Mouse (Mus musculus): ENCODE measurements around the gene Fam174a.
A peak's percentile ranks its signal among the peaks of the same experiment; 100 is the strongest.

Gene Fam174a

GRCm38 (mm10) chr1:95313393-95314228, at the start of gene Fam174a:
Fam174a (plus strand) TSS chr1:95313623.
- peak; percentile 90 to 92 for DNase-seq (ENCODE audit: low spot score in 2 of 2)

DNA sequence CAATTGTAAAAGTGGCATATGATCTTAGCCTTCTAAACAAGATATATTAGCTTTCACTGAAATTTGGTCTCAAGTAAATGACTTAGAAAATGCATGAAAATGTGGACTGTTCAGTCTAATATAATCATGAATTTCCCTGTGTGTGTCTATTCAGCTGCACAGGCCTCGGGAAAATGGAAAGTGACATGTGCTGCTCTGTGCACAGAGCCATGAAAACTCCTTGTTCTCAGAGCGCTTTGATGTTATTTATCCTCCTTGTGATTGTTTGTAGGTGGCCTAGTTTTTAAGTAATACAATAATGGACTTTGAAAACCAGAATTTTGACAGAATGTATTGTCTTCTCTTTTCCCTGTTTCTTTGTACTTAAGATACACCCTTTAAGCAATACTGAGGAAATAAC, 49.6 kb upstream of the Fam174a start:
- no peak for DNase-seq (ENCODE audit: low spot score in 2 of 2)

DNA sequence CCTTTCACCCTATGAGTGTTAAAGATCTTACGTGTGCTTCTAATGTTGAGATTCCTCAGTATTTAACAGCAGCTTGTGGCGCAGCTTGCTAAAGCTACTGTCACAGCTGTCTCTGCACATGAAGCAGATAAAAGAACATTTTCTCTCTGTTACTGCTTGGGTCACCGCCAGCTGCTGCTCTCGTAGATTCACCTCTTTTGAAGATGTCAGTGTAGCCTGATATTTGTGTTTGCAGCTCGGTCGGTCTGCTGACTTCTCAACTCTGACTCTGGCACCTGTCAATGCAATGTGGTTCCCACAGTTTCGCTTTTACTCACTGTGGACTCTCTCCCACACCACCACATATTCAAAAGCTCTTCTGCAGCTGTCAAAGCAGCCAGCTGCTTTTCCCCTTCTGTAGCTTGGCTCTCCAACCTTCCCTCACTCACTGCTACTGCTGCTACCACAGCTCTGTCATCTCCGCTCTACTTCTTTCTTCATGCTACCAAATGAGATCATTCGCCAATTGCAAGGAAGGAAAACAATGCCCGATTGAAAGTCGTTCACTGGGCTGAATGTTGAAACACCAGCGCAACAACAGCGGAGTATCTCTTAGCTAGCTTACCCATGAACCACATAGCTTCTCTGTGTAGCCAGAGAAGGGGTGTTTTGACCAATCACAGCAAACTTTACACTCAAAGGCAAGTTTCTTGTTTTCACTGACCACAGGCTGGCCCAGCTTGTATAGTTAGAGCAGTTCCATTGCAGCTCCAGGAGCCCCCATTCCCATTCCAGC, 45.3 kb upstream of the Fam174a start:
- peak; percentile 39 to 47 for DNase-seq (ENCODE audit: low spot score in 2 of 2)

DNA sequence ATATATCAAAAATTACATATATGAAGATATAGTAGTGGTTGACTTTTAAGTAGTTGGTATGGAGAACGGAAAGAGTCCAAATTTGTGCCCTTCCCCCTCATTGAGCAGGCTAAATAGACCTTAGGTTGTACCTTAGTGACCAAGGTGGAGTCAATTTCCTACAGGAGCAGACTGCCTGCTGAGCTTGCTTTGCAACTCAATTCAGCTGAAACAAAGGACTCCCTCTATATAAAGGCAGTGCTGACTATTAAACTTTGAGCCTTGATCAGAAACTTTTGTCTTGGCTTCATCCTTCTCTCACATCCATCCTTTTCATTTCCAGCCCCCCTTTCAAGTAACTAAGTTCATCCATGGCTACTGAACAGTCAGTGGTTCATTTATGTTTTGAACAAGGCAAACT, 40.1 kb upstream of the Fam174a start:
- DNase-seq (ENCODE audit: low spot score in 2 of 2): no peak

GRCm38 (mm10) chr1:95308324-95308723, 5.1 kb upstream of the Fam174a start:
- DNase-seq (ENCODE audit: low spot score in 2 of 2): no peak

DNA sequence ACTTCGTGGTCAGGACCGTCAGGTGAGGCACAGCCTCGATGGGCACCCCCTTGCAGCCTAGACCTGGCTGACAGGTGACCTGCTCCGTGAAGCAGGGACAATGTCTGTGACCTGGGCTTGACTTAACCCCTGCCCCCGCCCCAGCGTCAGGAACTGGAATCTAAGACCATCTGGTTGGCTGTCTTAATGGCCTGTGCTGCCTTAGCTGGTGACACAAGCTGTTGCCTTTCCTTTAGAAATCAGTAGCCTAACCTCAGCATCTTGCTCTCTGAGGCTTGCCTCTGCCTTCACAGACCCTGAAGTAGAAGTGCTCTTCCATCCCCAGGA, 769 bp downstream of the Fam174a start:
- DNase-seq (ENCODE audit: low spot score in 2 of 2): no peak

DNA sequence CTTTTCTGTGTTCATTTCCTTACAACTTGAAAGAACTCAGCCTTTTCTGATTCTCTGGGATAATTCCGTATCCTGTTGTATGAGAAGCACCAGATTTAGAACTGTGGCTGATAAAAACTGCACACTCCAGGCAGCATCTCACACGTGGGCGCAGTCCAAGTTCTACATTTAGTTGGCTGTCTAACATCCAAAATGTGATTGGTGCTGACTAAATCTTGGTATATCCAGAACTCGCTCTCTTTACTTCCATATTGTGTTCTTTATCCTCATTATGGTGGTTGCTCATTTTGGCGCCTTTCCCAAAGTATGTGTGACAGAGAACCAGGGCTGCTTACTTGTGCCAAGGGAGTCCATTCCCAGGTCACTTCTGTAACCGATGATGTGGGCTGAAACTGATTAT, 2.6 kb downstream of the Fam174a start:
- DNase-seq (ENCODE audit: low spot score in 2 of 2): no peak

GRCm38 (mm10) chr1:95322219-95322618, 8.8 kb downstream of the Fam174a start:
- DNase-seq (ENCODE audit: low spot score in 2 of 2): no peak

GRCm38 (mm10) chr1:95323004-95323403, 9.6 kb downstream of the Fam174a start:
- no peak for DNase-seq (ENCODE audit: low spot score in 2 of 2)

DNA sequence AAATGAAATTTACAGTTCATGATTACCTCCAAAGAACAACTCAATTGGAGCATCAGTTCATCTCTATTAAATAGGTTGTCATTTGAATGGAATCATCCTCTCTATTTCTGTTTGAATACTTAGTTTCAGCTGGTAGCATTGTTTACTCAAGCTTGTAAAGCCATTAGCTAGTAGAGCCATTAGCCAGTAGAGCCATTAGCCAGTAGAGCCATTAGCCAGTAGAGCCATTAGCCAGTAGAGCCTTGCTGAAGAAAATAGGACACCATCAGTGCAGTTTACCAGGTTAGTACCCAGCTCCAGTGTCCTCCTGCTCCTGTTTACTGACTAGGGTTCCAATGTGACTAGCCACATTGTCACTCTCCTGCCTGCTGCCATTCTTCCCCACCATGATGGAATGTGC, 13.4 kb downstream of the Fam174a start:
- no peak for DNase-seq (ENCODE audit: low spot score in 2 of 2)

DNA sequence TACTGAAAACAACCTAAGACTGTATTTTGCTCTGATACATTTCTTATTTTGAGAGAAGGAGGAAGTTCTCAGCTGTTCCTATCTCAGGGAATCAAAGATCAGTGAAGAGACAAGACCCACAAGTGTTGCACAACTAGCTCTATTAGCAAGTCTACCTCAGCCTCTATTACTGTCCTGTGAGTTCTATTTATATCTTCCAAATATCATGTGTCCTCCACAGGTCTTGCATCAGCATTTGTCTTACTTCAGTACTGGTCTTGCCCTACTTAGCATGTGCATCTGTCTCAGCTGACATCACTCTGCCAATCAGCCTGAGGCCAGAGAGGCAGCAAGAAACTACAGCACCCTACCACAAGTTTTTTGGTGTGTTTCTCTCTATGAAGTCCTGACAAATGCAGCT, 26.2 kb downstream of the Fam174a start:
- no peak for DNase-seq (ENCODE audit: low spot score in 2 of 2)

DNA sequence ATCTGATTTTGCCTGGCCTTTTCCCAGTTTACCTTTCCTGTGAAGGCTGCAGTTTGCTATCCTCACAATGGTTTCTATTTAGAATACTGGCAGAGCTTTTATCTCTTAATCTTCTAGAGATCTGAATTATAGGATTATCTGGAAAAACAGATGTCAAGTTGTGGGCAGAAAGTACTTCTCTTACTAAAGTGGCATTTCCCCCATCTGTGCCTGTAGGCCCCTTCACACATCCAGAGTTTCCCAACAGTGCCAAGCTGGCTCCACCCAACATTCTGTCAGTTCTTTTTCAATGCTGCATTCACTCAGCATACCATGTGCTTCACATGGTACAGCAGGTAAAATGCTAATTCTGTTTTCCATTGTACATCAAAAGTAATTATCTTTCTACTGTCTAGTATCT, 28.8 kb downstream of the Fam174a start:
- DNase-seq (ENCODE audit: low spot score in 2 of 2): no peak

DNA sequence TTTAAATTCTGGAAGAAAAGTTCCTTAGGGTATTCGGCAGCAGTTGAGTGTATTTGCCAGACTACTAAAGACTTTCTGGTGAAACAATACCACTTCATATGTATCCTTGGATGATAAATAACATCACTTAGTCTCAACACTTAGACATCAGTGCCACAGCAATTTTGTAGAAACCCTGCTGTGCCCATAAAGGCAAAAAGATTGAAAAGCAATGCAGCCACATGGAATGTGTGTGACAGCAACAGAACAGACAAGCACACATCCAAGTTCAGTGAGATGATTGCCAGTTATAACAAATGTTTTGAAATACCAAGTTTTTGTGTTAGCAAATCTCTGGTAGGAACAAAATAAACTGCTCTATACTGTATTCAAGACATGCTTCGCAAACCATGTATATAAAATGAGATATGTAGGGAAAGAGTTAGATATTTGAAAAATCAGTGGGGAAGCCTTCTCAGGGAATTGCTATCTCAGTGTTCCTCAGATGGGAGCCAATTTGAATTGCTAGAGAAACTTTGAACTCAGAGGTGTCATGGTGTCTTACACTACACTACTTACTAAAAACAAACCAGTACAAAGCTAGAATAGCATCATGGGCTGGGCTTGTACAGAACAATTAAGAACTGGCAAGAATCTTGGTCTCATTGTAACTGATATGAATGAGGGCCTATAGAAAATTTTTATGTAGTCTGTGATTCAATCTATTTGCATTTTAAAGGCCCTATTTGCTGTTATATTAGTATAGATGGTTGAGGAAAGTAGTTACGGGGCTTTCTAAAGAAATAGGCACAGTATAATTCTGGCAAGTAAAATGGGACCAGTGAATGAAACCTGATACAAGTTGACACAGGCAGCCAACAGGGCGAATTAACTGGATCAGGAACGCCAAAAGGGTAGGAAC, 30.4 kb downstream of the Fam174a start:
- DNase-seq (ENCODE audit: low spot score in 2 of 2): no peak

DNA sequence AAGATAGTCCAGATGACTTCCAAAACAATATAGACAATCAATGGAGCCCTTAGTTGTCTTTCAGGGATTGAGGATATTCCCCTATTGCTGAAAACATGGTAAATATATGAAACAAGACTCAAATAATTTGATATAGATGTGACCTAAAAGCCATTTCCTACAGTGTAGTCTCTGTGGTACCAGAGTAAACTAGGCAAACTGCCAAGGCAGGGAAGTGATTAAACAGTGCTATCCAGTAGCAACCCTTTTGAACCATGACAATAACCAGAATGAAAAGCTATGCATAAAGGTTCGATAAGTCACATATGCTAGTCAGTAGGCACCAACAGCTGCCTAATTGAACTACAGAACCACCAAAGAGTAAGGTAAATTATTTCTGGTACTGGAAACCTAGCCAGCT, 40.7 kb downstream of the Fam174a start:
- no peak for DNase-seq (ENCODE audit: low spot score in 2 of 2)

- no peak for DNase-seq (ENCODE audit: low spot score in 2 of 2)
Observed at GRCm38 (mm10) chr1:95356904-95357303, 43.5 kb downstream of the Fam174a start.

DNA sequence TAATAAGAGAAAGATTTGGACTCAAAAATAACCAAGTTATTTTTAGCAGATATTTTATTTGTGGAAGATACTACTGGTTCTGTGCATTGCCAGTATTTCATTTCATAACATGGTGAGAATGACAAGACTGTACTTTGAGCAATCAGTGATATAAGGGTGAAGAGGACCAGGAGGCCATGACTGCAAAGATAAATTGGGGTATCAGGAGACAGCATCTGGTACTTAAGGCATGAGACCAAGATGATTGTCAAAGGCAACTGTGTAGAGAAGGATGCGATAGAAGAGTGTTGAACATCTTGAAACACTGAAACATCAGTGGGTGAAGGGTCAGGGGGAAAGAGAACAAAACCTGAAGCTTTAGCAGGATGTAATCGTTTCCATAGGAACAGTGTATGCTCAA, 50.3 kb downstream of the Fam174a start:
- no peak for DNase-seq (ENCODE audit: low spot score in 2 of 2)

DNA sequence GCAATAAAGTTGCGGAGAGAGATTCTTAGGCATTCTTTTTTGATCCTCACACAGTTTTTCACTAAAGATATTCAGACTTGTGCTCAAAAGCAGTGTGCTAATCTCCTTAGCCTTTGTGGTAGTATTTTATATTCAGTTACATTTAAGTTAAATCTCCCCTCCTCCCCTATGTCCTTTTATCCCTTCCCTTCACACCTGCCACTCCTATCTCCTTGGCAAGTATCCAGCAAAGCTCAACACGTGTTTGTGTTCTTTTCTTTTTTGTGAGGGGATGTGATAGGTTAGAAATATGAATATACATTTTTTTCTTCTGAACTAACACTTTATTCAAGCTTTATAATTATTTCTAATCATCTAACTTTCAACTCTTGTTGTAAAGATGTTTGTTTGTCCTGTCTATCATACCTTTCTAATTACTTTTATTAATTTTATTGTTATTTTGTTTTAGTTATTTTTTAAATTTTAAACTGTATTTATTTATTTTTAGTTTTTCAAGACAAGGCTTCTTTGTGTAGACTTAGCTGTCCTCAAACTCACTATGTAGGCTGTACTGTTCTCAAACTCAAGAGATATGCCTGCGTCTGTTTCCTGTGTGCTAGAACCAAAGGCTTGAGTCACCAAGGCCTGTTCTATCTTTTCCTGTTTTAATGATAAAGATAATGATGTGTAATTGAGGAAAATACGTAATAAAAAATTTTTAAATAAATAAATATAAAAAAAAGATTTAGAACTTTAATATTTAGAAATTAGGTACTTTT, 53.4 kb downstream of the Fam174a start:
- DNase-seq (ENCODE audit: low spot score in 2 of 2): no peak

DNA sequence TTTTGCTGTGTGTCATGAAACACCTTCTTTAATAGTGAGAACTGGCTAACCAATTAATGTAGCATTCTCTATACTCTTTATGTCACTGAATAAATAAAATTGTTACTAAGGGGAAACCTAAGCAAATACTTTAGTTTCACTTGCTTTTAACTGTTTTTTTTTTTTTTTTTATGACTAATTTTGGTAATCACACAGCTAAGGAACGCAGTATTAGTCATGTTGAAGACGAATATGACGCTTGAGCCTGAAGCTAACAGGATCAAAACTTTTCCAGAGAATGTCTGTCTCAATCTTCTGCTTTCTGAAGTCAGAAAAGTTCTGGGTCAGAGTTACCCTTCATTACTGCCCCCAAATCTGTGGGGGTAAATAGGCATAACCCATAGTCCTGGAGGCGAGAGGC, 54.3 kb downstream of the Fam174a start:
- DNase-seq (ENCODE audit: low spot score in 2 of 2): no peak

GRCm38 (mm10) chr1:95375443-95375842, 62.0 kb downstream of the Fam174a start:
- DNase-seq (ENCODE audit: low spot score in 2 of 2): no peak

DNA sequence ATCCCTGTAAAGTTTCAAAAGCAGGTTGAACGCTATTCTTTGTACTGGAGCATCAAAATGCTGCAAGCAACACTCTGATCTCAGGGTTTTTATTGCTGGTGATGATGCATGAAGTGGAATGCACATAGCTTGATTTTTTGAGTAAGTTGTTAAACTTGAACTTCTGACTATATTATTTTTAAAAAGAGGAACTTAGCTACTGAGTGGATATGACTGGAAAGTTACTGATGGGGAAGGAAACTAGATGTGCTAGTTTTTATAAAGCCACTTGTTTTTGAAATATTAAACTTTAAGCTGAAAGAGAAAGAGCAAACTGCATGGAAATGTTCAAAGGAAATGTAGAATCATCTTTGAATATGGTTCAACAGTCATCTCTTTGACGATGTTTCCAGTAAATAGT, 67.6 kb downstream of the Fam174a start:
- no peak for DNase-seq (ENCODE audit: low spot score in 2 of 2)

Measured in natural killer cell, adult 2 months (primary cell).